Mouse (Mus musculus) midbrain, embryonic 11.5 days (tissue): ENCODE measurements at regions not wholly inside any gene's neighbourhood (a gene's known extent, or its start where the extent isn't known, plus 50 kb on each side); places are given as distances from the start of the nearest gene placed in this dataset.
A peak's percentile ranks its signal among the peaks of the same experiment; 100 is the strongest.

ENCODE experiments used
- ATAC-seq: fragments of 200-750 bp; cut with Nextera tagmentation; 2 replicates; pipeline ENCODE4 v1.8.0; 2017; ENCODE audit warnings: moderate TSS enrichment, moderate library complexity; ENCODE audit not compliant: low FRiP score
- DNase-seq: peaks from one replicate; pipeline ENCODE4 v3.0.0; 2015; ENCODE audit warnings: low spot score; ENCODE audit errors: missing footprints
- H3K27ac ChIP-seq: fragments of 300-500 bp; sonication (generic); 2 replicates; pipeline ENCODE4 v1.5.1; 2014; ENCODE audit warnings: low read depth, low read length
- H3K27me3 ChIP-seq: fragments of 300-500 bp; sonication (generic); 2 replicates; pipeline ENCODE4 v1.6.1; 2014; ENCODE audit warnings: mild to moderate bottlenecking, low read length, moderate library complexity, mixed read lengths; ENCODE audit not compliant: control insufficient read depth, insufficient read depth
- H3K36me3 ChIP-seq: fragments of 300-500 bp; sonication (generic); 2 replicates; pipeline ENCODE4 v1.6.1; 2014; ENCODE audit warnings: mild to moderate bottlenecking, low read length, moderate library complexity, mixed read lengths; ENCODE audit not compliant: control insufficient read depth, insufficient read depth
- H3K4me1 ChIP-seq: fragments of 300-500 bp; sonication (generic); 2 replicates; pipeline ENCODE4 v1.6.1; 2014; ENCODE audit warnings: low read length; ENCODE audit not compliant: control insufficient read depth, insufficient read depth
- H3K4me2 ChIP-seq: fragments of 300-500 bp; sonication (generic); 2 replicates; pipeline ENCODE4 v1.6.1; 2014; ENCODE audit warnings: mild to moderate bottlenecking, moderate library complexity
- H3K4me3 ChIP-seq: fragments of 300-500 bp; sonication (generic); 2 replicates; pipeline ENCODE4 v1.5.1; 2014; ENCODE audit warnings: low read depth, low read length
- H3K9ac ChIP-seq: fragments of 300-500 bp; sonication (generic); 2 replicates; pipeline ENCODE4 v1.6.1; 2014; ENCODE audit warnings: low read length
- H3K9me3 ChIP-seq: fragments of 300-500 bp; sonication (generic); 2 replicates; pipeline ENCODE4 v1.6.1; 2016; ENCODE audit warnings: low read length; ENCODE audit not compliant: control insufficient read depth
- WGBS: fragments of 180-500 bp; shearing (Covaris S2); extraction: QIAGEN DNeasy Blood & Tissue Kit; methylation state at CpG from one replicate; pipeline ENCODE4 v1.1.7; 2014; 5-methylcytosine and 5-hydroxymethylcytosine counted together

DNA sequence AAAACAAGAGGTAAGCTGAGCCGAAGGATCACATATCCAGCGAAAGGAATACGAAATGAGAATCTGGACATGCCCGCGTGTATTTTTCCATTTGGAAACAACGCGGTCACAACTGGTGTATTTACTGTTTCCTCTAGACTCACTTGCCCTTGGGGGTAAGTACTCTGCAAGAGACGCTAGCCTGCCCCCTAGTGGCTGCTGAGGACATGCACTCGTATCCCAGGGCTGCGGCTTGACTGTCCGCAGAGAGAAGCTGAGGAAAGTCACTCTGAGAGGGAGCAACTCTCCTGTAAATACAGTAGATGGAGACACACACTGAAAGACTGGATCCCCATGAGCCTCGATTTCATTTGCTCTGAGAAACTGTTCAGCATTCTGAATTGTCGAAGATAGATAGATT is 79.7 kb upstream of the Kif2a start:
- DNase-seq (peak; percentile 93), ATAC-seq (peak; percentile 81)
- Histone ChIP-seq H3K9me3 (no peaks in the 10 kb centered on the region), H3K27ac (no peak overlapping the region), H3K36me3 (no peaks in the 10 kb centered on the region), H3K27me3 (no peaks in the 10 kb centered on the region), H3K4me1 (no peaks in the 10 kb centered on the region), H3K4me3 (no peak overlapping the region), H3K9ac (no peak overlapping the region), H3K4me2 (no peak overlapping the region)
- 27% methylated on average over 13 of the region's 13 CpGs for WGBS

DNA sequence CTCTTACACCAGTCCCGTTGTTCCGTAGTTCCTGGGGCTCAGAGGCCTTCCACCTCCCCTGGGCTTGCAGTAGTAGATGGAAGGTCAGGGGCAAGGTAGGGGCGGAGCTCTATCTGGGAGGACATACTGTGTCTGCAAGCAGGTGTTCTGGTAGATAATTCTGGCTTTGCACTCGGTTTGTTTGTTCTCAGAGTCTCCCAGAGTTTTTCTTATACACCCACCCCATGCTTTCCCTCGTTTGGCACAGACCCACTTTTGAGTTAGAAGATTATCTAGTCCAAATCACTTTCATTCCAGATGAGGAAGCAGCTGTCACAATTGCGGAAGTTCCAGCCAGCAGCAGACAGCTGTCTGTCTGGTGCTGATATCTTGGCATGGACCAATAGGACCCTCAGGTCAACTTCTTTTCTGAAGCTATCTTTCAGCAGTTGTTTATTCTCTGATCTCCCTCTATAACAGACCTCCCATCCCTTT is 79.0 kb upstream of the Kif2a start:
- 73% methylated on average over 6 of the region's 6 CpGs for WGBS
- no peak overlapping the region for H3K9ac ChIP-seq
- no peak overlapping the region for H3K27ac ChIP-seq
- H3K36me3 ChIP-seq = no peaks in the 10 kb centered on the region
- H3K9me3 ChIP-seq = no peaks in the 10 kb centered on the region
- H3K27me3 ChIP-seq = no peaks in the 10 kb centered on the region
- H3K4me1 ChIP-seq = no peaks in the 10 kb centered on the region
- no peak for DNase-seq
- peak; percentile 41; the same call in 1 of the 2 replicates for ATAC-seq
- no peak overlapping the region for H3K4me3 ChIP-seq
- H3K4me2 ChIP-seq = no peak overlapping the region

DNA sequence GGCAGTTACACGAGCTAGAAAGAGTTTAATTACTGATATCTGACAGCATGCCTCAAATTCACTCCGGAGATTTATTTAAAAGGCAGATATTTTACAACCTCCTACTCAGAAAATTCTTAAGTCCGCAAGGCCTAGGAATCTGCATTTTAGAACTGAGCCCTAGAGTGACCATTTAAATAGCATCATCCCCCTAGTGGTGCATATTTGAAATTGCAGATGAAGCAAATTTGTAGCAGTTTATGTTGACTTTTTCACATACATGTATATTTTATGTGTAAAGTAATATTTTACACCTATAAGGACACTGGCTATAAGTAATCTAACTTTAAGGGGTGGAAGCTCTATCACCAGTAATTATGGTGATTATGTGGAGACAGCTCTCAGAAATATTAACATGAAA is 78.2 kb upstream of the Kif2a start:
- H3K36me3 ChIP-seq = no peaks in the 10 kb centered on the region
- H3K4me3 ChIP-seq = no peak overlapping the region
- H3K4me1 ChIP-seq = no peaks in the 10 kb centered on the region
- peak; percentile 88 for DNase-seq
- no peak overlapping the region for H3K27ac ChIP-seq
- H3K9ac ChIP-seq = no peak overlapping the region
- WGBS = 65% methylated on average over 3 of the region's 3 CpGs
- no peaks in the 10 kb centered on the region for H3K9me3 ChIP-seq
- H3K4me2 ChIP-seq = no peak overlapping the region
- ATAC-seq = no peak
- H3K27me3 ChIP-seq = no peaks in the 10 kb centered on the region

DNA sequence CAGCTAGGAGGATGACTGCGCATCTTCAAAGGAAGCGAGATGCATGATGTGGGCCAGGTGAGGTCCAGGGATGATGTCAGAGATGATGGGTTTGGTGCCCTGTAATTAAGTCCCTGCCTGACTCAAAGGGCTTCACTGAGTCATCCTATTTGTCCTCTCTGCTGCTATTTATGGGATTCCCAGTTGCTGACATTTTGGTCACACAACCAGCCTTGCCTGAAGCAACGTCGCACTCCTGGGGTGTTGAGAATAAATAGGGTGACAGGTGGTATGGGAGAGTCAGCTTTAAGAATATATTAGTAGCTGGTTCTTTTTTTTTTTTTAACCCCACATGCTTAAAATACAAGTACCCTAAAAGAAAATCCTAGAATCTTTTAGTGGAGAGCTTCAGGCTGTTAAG is 75.1 kb upstream of the Kif2a start:
- Histone ChIP-seq H3K4me1 (no peaks in the 10 kb centered on the region), H3K9ac (no peak overlapping the region), H3K36me3 (no peaks in the 10 kb centered on the region), H3K27me3 (no peaks in the 10 kb centered on the region), H3K9me3 (no peaks in the 10 kb centered on the region), H3K27ac (no peak overlapping the region), H3K4me3 (no peak overlapping the region), H3K4me2 (no peak overlapping the region)
- ATAC-seq (no peak), DNase-seq (no peak)
- 94% methylated on average over 4 of the region's 4 CpGs for WGBS

DNA sequence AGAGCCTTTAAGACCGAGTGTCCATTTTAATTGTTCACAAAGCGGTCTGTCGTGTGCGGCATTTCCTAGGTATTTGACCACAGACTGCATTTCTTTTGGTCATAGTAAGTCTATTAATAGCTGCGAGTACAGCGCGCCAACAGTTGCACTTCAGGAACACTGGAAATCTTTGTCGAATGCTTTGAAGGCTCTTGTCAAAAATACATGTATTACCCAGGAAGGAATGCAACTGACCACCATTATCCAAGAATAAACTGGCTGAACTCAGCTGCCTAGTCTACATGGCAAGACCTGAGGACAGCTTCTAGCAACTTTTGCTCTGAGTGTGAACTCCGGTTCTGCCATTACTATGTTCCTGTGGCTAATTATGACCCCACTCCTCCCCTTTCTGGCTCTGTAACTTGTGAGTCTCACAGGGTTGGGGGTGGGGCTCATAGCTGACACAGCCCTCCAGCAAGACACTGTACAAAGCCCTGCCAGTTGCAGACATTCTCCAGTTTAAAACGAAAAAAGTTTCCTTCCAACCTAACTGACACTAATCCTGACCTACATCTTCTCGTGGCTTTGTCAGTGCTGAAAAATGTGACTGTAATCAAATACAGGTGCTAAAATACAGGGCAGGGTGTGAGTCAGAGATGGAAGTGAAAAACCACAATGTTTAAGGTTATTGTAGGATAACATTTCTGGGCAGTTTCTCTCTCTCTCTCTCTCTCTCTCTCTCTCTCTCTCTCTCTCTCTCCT is 73.2 kb upstream of the Kif2a start:
- no peak overlapping the region for H3K27ac ChIP-seq
- H3K36me3 ChIP-seq = no peaks in the 10 kb centered on the region
- ATAC-seq (no peak), DNase-seq (no peak)
- no peak overlapping the region for H3K4me2 ChIP-seq
- no peaks in the 10 kb centered on the region for H3K27me3 ChIP-seq
- no peaks in the 10 kb centered on the region for H3K9me3 ChIP-seq
- H3K4me3 ChIP-seq = no peak overlapping the region
- H3K9ac ChIP-seq = no peak overlapping the region
- 87% methylated on average over 11 of the region's 11 CpGs for WGBS
- no peaks in the 10 kb centered on the region for H3K4me1 ChIP-seq

DNA sequence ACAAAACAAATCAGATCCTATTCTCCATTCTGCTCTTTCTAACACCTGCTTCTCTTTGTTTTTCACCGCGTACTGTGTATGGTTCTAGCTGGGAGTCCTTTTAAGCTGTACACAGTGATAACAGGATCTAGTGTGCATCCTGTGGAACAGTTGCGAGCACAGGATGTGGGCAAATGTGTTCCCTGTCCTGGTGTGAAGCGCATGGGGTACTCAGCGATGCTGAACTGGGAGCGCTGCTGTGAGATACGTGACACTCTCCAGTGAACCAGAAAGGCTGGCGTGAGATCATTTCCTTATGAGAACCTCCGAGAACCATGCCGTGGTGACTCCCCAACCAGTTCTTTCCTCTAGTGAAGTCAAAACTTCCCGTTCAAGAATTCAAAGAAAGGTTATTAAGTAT is 72.6 kb upstream of the Kif2a start:
- H3K4me3 ChIP-seq = no peak overlapping the region
- no peaks in the 10 kb centered on the region for H3K4me1 ChIP-seq
- H3K27ac ChIP-seq = no peak overlapping the region
- H3K36me3 ChIP-seq = no peaks in the 10 kb centered on the region
- no peak overlapping the region for H3K9ac ChIP-seq
- ATAC-seq (no peak), DNase-seq (no peak)
- no peaks in the 10 kb centered on the region for H3K27me3 ChIP-seq
- WGBS = 84% methylated on average over 11 of the region's 11 CpGs
- no peaks in the 10 kb centered on the region for H3K9me3 ChIP-seq
- H3K4me2 ChIP-seq = no peak overlapping the region

DNA sequence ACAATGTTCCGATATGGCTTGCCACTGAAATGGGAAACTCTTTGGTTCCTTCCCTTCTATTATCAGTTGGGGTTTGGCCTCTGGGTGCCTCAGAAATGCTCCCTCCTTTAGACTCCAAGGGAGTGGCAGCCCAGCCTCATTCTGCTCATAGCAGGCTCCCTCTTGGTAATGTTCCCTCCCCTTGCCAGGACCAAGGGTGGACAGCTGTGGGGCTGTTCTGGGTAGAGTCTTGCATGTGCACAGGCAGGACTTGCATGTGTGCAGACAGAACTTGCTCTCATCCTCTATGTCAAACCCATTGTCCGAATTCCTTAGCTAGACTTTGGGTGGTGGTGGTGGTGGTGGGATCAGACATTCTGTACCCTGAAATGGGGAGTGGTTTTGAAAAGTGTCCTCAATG is 71.8 kb upstream of the Kif2a start:
- no peaks in the 10 kb centered on the region for H3K36me3 ChIP-seq
- no peak overlapping the region for H3K9ac ChIP-seq
- ATAC-seq (no peak), DNase-seq (no peak)
- no peaks in the 10 kb centered on the region for H3K27me3 ChIP-seq
- no peak overlapping the region for H3K27ac ChIP-seq
- no peaks in the 10 kb centered on the region for H3K9me3 ChIP-seq
- no peaks in the 10 kb centered on the region for H3K4me1 ChIP-seq
- H3K4me3 ChIP-seq = no peak overlapping the region
- H3K4me2 ChIP-seq = no peak overlapping the region
- 89% methylated on average over 2 of the region's 2 CpGs for WGBS

DNA sequence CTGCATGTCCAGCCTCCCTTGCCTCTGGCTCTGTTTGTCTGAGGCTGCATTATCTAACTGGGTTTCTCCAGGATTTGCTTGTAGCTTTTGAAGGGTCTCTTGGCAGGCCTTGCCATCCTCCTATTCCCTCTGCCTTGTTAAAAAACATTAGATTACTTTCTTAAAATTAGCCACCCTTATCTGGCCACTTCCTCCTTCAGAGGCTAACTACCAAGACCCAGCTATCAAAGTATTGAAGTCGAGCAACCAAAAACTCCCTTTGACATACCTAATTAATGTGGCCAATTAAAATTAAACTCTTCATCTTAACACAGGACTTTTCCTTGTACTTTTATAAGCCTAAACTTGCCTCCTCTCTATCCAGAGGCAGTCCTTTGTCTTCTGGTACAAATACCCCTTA is 66.3 kb upstream of the Kif2a start:
- Histone ChIP-seq H3K9ac (no peak overlapping the region), H3K27ac (no peak overlapping the region), H3K27me3 (no peaks in the 10 kb centered on the region), H3K4me1 (no peaks in the 10 kb centered on the region), H3K4me2 (no peak overlapping the region), H3K9me3 (no peaks in the 10 kb centered on the region), H3K36me3 (no peaks in the 10 kb centered on the region), H3K4me3 (no peak overlapping the region)
- 50% methylated on average over 1 of the region's 1 CpGs for WGBS
- DNase-seq (no peak), ATAC-seq (no peak)

DNA sequence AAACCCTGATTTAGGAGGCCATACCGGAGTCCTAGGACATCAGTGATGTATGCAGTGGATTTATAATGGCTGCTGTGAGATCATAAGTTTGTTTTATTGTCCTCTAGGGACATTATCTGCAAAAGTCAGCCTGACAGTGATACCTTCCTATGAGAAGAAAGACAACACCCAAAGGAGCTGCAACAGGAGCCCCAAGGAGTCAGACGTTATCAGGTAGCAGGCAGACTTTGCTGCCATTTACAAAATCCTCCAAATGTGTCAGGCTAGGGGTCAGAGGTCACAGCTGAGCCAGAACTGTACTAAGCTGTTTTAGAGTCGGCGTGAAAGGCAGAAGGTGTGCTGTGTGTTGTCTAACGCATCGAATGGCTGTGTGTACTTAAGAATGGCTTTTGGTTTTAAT is 65.4 kb upstream of the Kif2a start:
- no peak overlapping the region for H3K4me3 ChIP-seq
- H3K4me2 ChIP-seq = no peak overlapping the region
- H3K4me1 ChIP-seq = no peaks in the 10 kb centered on the region
- H3K9ac ChIP-seq = no peak overlapping the region
- H3K9me3 ChIP-seq = no peaks in the 10 kb centered on the region
- no peaks in the 10 kb centered on the region for H3K36me3 ChIP-seq
- no peak overlapping the region for H3K27ac ChIP-seq
- no peak for ATAC-seq
- H3K27me3 ChIP-seq = no peaks in the 10 kb centered on the region
- whole genome bisulfite sequencing = 79% methylated on average over 6 of the region's 6 CpGs
- no peak for DNase-seq
